ENCODE assay signal across 12 mouse cellular contexts in the genomic region with DNA sequence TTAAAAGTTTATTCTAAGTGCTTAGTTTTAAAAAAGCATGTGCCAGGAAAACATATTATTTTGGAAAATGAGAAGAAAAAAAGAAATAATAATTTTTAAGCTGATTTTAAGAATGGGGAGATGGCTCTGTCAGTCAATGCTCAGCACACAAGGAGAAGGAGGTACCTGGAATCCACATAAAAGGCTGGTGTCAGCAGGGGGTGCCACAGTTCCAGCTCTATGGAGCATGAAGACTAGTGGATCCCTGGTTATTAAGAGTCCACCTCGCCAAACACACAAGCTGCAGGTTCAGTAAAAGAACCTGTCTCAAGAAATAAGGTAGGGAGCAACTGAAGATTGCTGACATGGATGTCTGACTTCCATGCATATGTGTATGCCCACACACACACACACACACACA.
DNase-seq lines count a peak whose midpoint lies in the region; ATAC-seq and TF ChIP-seq lines count a peak whose summit lies in the region.
"Had no signal": no experiment of that assay in that cellular context is flagged by ENCODE, and none has a peak within 500 bp of the region (broad histone marks: within the 10 kb centered on the region; RNA-seq: fewer than 3 reads in every experiment).

No protein-coding gene starts in this region.

- no peak overlapping the region for H3K4me3 ChIP-seq in layer of hippocampus, adult 2 months
- H3K4me3 ChIP-seq in forebrain, embryonic 10.5 days = no peak overlapping the region
- H3K4me3 ChIP-seq: erythroblast, embryonic 14.5 days had no signal

- H3K4me1 ChIP-seq in forebrain, embryonic 10.5 days = no peaks in the 10 kb centered on the region

- H3K36me3 ChIP-seq in forebrain, embryonic 10.5 days (replicated peaks) = no peaks in the 10 kb centered on the region
- H3K36me3 ChIP-seq: G1E had no signal

- TF ChIP-seq CTCF in layer of hippocampus, adult 2 months (conservative IDR thresholded peaks at IDR 0.05) = peak; percentile 59

- WGBS in forebrain, embryonic 10.5 days = 65% methylated on average over 1 of the region's 1 CpGs

- no peak for ATAC-seq in erythroid progenitor cell, adult 5-6 weeks (replicated peaks; ENCODE audit: low FRiP score, poor library complexity, severe bottlenecking)

- no peaks in the 10 kb centered on the region for H3K9me3 ChIP-seq in forebrain, embryonic 10.5 days

- DNase-seq in cerebellum, postnatal 10 days = peak; percentile 61 to 70
- no peak for DNase-seq in cerebellum, postnatal 4 days (ENCODE audit: low spot score in 2 of 2)
- DNase-seq in layer of hippocampus, adult 2 months (ENCODE audit: low spot score in 2 of 2) = peak in 1 of 2 experiments; percentile 32
- DNase-seq in layer of hippocampus, postnatal 36 days = no peak
- DNase-seq in urinary bladder, postnatal 14 days (ENCODE audit: low spot score) = peak; percentile 9
- no peak for DNase-seq in urinary bladder, adult 2 months (ENCODE audit: low spot score)
- DNase-seq in forebrain, embryonic 10.5 days (ENCODE audit: extremely low spot score, low spot score) = no peak
- DNase-seq: embryo, embryonic 11 days; thymus, postnatal 14 days had no signal

- no peak overlapping the region for H3K27ac ChIP-seq in layer of hippocampus, adult 2 months
- H3K27ac ChIP-seq in forebrain, embryonic 10.5 days = no peak overlapping the region

- no peaks in the 10 kb centered on the region for H3K27me3 ChIP-seq in forebrain, embryonic 10.5 days (ENCODE audit: poor library complexity, severe bottlenecking)

Comparison
In these comparisons a context has a peak if more than half of its experiments do, and no peak if none do; other contexts are left out.
1. DNase-seq: peak in cerebellum, postnatal 10 days (2 of 2) and urinary bladder, postnatal 14 days (single experiment); none in cerebellum, postnatal 4 days (0 of 2), layer of hippocampus, postnatal 36 days (0 of 2), urinary bladder, adult 2 months (single experiment) and forebrain, embryonic 10.5 days (single experiment).